Mouse (Mus musculus): ENCODE measurements around the gene Spa17.

The Spa17 gene

DNA sequence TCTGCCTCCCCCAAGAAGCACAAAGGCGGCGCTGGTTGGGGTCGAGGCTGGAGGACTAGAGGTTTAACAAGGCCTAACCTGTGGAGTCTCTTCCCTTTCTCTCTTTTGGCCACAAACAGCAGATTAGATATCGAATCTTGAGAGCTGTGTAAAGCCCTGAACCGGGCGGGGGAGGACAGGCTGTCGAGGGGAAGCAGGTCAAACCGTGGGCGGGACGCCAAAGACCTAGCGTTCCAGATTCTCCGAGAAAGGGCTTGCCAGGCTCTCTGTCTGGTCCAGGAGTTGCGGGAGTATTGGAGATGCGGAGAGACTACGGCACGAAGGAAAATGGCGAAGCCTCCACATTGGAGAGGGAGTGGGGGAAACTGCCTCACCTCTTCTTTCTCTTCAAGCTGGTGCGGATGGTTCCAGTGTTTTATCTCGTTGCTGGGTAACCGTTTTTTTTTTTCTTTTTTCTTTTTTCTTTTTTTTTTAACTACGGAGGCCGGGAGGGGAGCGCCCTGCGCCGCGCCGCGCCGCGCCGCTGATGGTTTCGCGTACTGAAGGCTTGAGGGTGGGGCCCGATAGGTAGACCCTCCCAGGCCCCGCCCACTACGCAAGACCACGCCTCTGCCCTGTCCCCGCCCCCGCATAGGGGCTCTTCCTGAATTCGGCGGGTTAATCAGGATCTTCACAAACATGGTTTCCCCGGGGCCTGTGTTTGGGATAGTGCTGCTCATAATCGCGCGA, at the start of gene Spa17:
Gene Spa17, minus strand, starts transcription at position 541 of the 729 bp plus-strand sequence.
- peak; percentile 83 for DNase-seq (ENCODE audit: low read depth, low spot score)

DNA sequence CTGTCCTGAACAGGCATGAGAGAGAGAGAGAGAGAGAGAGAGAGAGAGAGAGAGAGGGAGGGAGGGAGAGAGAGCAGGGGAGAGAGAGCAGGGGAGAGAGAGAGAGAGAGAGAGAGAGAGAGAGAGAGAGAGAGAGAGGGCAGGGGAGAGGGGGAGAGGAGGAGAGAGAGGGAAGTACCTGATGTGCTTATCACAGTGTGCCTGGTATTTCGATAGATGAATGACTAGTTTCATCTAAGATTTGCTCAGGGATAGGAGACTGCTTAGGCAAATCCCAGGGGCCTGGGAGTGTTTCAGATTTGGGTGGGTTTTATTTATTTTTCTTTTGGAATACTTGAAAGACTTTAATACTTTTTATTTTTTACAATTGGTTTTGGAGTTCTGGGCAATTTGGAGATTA, 49.7 kb upstream of the Spa17 start:
- no peak for DNase-seq (ENCODE audit: low read depth, low spot score)

DNA sequence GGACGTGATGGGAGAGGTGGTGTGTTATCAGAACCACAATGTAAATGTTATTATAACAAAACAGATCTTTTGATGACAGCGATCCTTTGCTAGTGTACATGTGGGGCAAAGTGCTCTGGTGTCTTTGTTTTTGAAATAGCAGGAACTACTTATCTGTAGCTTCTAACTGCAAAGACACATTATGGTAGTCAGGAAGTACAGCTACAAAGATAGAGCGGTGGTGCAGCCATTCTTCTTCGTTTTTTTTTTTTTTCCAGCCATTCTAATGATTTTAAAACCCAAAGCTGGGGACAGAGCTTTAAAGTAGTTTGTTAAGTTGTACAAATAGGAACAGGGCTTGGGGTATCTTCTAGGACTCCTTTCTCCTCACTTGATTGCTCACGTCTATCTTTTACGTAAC, 45.9 kb upstream of the Spa17 start:
- DNase-seq (ENCODE audit: low read depth, low spot score) = no peak

DNA sequence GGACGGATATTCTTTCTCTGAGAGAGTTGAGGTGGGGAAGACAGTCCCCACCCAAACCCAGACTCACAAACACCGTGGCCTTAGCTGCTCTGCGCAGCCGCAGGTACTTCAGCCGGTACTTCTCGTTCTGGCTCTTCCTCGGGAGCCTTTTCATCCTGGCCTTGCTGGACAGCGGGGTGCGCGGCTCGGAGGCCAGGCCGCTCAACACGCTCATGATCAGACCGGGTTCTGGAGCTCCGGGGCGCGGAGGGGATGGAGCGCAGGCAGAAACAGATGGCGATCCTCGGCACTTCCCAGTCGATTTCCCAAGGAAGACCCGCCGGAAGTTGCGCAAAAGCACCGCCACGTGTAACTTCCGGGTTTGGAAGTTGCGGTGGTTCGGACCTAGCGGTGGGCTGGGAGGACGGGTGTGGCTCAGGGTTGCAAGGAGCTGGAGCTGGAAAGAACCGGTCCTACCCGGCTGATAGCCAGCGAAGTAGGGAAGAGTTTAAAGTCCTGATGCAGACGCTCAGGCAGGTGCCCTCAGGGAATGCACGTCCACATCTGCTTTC, 43.5 kb upstream of the Spa17 start, which contains the start of gene Tbrg1:
Gene Tbrg1, minus strand, starts transcription at position 382 of the 551 bp plus-strand sequence.
- DNase-seq (ENCODE audit: low read depth, low spot score) = peak; percentile 74

DNA sequence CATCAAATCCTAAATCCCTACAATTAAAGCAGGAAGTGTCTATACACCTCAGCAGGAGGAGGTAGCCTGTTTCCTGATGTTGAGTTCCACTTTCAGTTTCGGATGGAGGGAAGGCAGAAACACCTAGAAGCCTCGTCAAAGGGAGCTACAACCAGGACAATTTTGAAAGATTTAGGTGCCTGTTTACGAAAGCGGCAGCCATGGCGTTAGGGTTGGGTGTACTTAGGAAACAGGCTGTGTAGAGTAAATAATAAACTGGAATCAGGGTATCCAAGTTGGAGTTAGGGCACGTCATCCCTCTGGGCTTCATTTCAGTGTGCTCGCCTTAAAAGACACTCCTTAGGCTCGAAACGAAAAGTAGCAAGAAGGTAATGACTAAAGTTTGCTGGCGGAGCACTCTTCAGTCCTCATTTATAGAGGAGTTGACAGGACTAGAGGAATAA, 42.9 kb upstream of the Spa17 start:
- no peak for DNase-seq (ENCODE audit: low read depth, low spot score)

DNA sequence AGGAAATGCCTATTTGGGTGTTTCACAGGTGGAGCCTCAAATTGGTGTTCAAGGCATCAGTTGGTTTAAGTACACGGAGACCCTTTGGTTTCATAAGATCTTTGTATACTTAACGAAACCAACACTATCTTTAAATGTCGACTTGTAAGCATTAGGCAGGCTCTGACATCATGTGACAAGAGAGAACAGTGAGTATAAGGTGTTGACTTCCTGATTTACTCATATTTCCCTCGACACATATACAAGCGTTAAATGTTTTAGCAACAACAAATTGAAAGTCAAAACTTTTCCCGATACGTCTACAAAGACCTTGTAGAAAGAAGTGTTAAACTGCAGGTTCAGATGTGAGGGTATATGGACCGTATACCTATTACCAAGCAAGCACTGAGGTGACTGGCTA, 42.4 kb upstream of the Spa17 start:
- DNase-seq (ENCODE audit: low read depth, low spot score) = no peak

DNA sequence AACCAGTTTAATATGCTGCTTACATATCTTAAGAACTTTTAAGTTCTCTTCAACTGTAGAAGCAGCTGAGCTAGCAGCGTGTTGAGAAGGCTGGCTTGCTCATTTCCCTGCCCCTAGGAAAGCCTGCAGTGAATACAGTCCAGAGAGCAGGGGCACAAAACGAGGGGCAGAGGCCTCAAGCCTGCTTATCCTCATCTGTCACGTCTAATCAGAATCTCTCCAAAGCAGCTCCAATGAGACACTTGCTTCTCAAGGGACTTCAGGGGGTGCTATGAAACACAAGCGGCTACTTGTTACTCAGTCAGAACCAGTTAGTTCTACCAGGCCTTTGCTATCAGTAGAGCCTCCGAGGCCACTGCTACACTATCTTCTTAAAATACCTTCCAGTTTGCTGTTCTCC, 40.3 kb upstream of the Spa17 start:
- no peak for DNase-seq (ENCODE audit: low read depth, low spot score)

DNA sequence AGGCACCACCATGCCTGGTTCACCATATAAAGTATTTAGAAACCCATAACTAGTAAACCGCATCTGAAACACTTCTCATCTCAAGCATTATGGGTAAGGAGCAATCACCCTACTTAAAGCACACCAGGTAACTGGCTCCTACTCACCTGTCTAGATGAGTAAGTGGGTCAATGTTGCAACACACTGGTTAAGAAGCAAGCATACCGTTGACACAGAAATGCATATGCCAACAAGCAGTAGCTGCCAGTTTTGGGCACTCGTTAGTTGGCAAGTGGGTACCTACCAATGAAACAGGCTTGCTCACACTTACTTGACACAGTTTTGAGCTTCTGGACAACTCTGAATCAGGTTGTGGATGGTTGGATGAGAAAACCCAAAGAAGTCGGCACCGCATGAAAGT, 37.1 kb upstream of the Spa17 start:
- no peak for DNase-seq (ENCODE audit: low read depth, low spot score)

DNA sequence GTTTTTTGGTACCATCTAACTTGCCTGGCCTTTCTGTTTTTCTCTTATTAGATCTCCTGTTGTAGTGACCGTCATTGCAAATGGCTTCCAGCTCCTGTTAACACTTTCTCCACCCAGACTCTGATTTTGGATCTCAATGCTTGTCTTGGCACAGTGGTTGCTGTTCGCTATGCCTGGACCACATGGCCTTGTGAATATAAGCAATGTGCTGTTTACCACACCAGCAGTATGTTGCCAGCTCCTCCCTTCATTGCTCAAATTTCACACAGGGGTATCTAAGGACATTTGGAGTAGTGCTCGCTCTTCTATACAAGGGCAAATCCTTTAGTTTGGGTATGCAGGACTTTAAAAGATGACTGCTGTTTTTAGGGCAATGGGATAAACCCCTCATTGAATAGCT, 32.7 kb upstream of the Spa17 start:
- no peak for DNase-seq (ENCODE audit: low read depth, low spot score)

DNA sequence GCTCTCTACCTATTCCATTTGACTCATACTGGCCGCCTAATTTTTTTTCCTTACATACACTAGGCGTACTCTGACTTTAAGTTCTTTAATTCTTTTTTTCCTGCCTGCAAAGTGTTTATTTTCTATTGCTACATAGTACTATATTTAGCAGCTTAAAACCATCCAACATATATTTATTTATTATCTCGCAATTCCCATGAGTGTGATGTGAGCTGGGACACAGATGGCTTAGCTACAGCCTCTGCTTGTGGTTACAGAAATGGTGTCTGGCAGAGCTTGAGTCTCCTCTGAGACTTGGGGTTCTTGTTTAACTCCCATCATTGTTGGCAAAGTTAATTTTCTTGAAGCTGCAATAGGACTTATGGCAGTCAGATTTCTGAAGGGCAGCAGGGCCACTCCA, 25.2 kb upstream of the Spa17 start:
- DNase-seq (ENCODE audit: low read depth, low spot score) = no peak

DNA sequence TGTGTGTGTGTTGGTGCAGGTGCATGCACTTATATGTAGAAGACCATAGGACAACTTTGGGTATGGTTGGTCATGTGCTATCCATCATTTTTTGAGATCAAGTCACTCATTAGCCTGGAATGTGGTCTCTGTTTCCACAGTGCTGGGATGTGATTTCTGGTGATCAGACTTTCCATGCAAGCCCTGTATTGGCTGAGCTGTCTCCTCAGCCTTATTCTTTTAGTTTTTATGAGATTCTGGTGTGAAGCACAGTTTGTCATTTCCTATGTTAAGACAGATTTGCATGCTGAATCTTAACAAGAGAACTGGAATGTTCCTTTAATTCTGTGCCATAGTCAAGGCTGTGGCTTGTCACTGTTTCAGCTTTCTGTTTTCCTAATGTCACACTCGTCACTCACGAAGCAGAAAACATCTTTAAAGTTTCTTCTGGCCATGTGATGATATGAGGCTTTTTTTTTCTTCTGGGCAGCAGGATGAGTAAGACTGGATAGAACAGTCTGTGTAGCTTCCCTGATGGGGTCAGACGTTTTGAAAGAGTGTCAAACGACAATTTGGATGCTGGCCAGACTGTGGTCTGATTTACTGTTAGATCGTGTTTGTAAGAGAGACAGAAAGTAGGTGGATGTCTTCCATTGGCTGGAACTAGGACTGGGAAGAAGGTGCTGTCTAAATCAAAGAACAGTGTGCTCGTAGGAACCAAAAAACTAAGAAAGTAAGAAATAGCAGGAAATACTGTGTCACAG, 23.4 kb upstream of the Spa17 start:
- DNase-seq (ENCODE audit: low read depth, low spot score) = no peak

DNA sequence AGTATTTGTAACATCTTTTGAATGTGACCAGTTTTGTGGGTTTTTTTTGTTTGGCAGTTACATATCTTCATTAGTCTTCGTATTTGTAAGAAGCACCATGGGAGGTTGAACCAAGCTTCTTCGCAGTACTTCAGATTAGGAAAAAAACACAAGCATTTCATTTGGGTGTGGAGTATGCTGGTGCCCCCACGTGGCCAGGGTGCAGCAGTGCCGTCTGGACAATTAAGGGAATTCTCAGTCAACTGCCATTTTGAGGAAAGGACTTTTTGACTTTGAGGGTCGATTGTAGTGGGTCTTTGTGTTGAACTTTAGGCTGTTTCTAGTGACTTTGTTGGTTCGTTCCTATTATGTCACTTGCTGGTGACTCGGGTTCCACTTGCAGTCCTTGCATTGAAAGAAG, 22.8 kb upstream of the Spa17 start:
- DNase-seq (ENCODE audit: low read depth, low spot score) = no peak

DNA sequence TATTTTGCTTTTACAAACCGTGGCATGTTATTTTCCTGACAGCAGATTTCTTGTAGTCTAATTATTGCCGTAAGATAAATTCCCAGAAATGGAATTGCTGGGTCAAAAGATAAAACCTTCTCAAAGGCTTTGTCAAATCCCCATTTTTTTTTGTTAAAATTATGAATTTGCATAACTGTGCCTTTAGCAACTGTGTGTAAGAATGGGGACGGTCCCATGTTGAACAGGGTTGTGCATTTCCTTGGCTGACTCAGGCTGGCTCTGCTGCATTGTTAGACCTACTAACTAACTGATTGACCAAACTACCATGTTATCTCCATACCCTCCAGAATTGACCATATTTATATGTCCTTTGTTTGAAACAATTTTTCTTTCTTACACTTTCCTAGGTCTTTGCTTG, 20.7 kb upstream of the Spa17 start:
- DNase-seq (ENCODE audit: low read depth, low spot score) = no peak

DNA sequence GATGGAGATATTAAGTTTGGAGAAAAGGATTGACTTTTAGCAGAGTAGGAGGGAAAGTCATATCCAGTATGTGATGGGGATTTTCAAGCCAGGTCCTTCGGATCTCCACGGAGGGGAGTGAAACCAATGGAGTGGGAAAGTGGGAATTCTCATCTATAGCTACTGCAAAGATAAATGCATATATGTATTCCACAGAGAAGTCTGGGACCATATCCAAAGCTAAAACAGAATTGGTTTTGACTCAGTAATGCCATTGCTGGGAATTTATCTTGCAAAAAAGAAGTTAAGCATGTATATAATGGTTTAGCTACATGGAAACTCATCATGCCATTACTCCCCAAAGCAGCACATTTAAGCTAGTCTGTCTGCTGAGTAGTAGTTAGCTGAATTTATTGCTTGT, 18.8 kb upstream of the Spa17 start:
- DNase-seq (ENCODE audit: low read depth, low spot score) = no peak

DNA sequence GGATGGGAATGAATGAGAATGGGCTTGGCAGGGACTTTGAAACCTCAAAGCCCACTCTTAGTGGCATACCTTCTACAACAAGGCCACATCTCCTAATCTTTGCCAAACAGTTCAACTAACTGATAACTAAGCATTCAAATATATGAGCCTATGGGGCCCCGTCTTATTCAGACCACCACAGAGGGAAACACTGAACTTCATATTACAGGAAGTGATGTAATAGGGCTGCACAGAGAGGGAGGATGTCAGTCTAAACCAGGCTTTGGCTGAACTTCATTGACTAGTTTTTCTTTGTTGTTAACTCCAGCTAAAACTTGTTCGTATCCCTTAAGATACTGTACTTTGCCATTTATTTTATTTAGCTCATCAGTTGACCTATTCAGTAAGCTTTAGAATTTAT, 16.4 kb upstream of the Spa17 start:
- no peak for DNase-seq (ENCODE audit: low read depth, low spot score)

DNA sequence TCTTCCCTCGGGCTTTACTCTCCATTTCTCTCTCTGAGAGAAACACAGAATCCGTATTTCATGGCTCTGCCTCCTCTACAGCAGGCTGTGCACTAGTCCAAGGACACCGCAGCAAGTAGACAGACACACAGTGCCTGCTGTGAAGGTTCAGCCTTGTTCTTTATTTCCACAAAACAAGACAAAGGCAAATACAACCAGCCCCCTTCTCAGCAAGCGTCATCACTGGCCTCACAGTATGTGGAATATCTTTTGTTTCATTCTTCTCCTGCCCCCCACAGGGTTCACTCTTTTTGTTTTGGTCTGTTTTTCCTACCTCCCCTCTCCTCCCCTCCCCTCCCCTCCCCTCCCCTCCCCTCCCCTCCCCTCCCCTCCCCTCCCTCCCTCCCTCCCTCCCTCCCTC, 15.1 kb upstream of the Spa17 start:
- DNase-seq (ENCODE audit: low read depth, low spot score) = no peak

DNA sequence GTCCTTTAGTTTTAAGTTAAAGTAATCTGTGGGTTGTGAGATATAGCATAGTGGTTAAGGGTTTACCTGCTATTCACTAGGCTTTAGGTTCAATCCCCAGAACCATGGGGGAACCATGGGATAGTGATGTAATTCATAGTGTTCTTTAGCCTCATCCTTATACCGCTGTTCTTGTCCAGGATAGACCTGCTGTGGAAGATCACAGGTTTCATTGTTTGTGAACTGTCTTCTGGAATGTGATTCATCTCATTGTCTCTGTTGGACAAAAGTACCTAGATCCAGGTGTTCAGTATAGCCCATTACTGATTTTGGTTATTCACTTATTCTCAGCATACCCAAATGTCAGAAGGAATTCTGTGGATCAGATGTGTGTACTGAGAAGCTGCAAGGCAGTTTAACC, 13.7 kb upstream of the Spa17 start:
- DNase-seq (ENCODE audit: low read depth, low spot score) = no peak

DNA sequence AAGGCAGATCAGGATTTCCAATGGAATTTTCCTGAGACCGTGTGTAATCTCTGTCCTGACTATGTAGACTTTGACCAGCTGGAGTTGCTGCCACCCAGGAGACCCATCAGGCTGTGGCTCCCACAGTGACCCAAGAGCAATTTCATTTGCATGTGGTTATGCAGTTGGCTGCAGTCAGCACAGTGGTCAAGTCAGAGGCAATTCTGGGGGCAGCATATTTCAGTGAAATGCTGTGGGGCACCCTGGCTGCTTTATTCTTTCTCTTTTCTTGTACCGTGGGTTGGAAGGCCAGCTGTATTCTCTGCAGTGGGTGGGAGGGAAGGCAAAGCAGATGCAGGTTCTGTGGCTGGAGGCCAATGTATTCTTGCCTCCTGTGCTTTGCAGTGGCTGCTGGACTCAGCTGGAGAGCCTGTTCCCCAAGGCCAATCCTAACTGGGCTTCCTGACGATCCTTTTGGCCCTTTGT, 12.6 kb upstream of the Spa17 start:
- DNase-seq (ENCODE audit: low read depth, low spot score) = no peak

DNA sequence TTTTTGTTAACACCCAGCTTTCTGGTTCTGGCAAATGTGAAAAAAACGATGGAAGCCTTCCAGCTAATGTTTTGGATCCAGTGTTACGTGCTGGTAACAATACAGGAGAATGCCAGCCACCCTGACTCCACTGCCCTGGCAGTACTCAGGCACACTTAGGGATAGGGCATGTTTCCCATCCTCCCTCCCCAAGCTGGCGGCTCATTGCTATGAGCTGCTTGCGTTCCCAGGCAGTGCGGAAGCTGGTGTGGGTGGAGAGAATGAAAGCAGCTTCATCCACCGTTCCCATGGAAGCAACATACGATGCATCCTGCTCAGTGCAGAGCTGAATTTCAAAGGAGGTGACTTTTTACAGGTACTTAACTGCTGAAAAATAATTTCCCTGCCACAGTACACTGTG, 12.1 kb upstream of the Spa17 start:
- DNase-seq (ENCODE audit: low read depth, low spot score) = no peak

DNA sequence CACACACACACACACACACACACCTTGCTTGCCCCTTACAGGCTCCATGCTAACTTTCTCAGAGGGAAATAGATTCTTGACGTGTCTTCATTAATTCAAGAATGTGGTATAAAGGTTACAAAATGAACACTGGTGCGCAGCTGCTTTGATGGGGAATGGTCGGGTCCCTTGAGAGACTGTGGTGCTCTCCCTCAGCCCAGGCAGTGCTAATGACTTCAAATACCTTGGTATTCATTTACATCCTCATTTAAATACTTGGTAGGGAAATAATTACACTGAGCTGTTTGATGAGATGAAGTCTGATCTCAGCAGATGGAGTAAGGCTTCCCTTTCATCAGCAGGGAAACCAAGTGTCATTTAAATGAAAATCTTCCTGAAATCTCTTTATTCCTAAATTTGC, 11.6 kb upstream of the Spa17 start:
- DNase-seq (ENCODE audit: low read depth, low spot score) = no peak

DNA sequence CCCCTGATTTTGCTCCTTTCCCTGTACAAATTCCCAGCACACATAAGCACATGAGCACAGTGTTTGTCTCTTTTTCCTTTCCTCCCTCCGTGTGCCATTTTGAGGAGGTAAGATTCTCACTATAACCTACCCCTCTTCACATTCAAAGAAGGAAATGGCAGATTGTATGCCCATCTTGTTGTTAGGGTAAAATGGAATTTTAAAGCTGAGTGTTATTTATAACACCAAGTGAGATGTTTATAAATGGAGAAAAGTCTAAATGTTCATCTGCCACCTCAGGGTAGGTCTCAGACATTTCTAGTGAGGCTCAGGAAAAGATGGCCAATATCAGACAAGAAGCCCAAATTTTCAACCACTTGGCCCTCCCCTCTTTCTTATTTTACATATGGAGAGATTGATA, 11.0 kb upstream of the Spa17 start:
- DNase-seq (ENCODE audit: low read depth, low spot score) = no peak

DNA sequence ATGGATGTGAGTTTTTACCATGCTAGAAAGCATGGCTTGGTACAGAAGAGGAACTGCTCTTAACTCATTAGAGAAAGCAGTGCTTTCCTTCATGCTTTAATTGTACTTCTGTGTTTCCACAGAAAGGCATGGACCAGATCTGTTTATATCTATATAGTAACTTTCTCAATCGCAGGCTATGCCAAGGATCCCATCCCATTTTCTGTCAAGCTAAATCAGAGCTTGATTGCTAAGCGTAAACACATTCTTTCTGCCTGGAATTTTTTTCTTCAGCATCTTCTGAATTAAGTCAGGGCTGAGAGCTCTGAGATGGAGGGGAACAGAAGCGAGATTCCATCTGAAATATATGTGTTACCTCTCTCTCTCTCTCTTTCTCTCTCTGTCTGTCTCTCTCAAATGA, 10.5 kb upstream of the Spa17 start:
- DNase-seq (ENCODE audit: low read depth, low spot score) = no peak

DNA sequence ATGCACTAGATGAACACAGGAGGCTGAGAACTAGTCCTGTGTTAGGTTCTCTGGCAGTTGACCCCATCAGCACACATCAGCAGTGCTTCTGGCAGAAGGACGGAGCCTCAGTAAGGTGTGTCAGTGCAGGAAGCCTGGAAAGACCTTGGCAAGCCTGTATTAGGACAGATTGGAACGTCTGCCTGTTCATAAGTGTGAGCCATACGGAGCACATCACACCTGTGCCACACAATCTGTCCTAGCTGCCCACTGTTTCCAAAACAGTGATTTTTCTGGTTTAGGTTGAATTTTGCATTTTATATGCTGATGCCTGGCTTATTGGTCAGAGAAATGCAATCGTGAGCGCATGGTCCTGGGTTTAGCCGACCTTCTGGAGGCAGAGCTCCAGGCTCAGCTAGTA, 7.8 kb upstream of the Spa17 start:
- DNase-seq (ENCODE audit: low read depth, low spot score) = no peak

Measured in embryo, embryonic 11.5 days (tissue).